Mouse (Mus musculus) C2C12 (cell line): ENCODE data around the gene Sycp1. TPM values are rescaled to one million over a fixed set of nuclear protein-coding genes. Genes with fewer than 3 reads are reported as not detected.

Experiments used
- H3K27me3 ChIP-seq: one replicate; pipeline ENCODE4 v1.6.1; 2011; ENCODE audit not compliant: control insufficient read depth, insufficient read depth, insufficient read length
- H3K36me3 ChIP-seq: one replicate; pipeline ENCODE4 v1.6.1; 2011; ENCODE audit not compliant: control insufficient read depth, insufficient read depth
- H3K4me3 ChIP-seq: one replicate; pipeline ENCODE4 v1.5.1; 2011; ENCODE audit warnings: mild to moderate bottlenecking, control low read depth; ENCODE audit not compliant: poor library complexity, insufficient read depth, severe bottlenecking
- H3K79me2 ChIP-seq: one replicate; pipeline ENCODE4 v1.6.1; 2011; ENCODE audit not compliant: control insufficient read depth, insufficient read depth
- H3K79me3 ChIP-seq: one replicate; pipeline ENCODE4 v1.6.1; 2011; ENCODE audit warnings: low read depth, control low read depth
- H3ac ChIP-seq: one replicate; pipeline ENCODE3; 2011; ENCODE audit warnings: low read depth; ENCODE audit not compliant: control insufficient read depth, insufficient read length
- CEBPB ChIP-seq: IDR thresholded peaks from one replicate; pipeline ENCODE4 v1.6.1; 2011; ENCODE audit warnings: low read depth, mild to moderate bottlenecking, control low read depth, moderate library complexity
- CTCF ChIP-seq: IDR thresholded peaks from one replicate; pipeline ENCODE4 v1.5.1; 2011; ENCODE audit not compliant: control insufficient read depth, insufficient read depth, insufficient read length
- FOSL1 ChIP-seq: IDR thresholded peaks from one replicate; pipeline ENCODE4 v1.8.0; 2011; ENCODE audit warnings: mild to moderate bottlenecking, low read length; ENCODE audit not compliant: poor library complexity, insufficient read depth, severe bottlenecking
- MAX ChIP-seq: IDR thresholded peaks from one replicate; pipeline ENCODE4 v1.6.1; 2011; ENCODE audit warnings: mild to moderate bottlenecking, control low read depth
- MYOD1 ChIP-seq: IDR thresholded peaks from one replicate; pipeline ENCODE4 v1.6.1; 2011; ENCODE audit warnings: low read depth; ENCODE audit not compliant: control insufficient read depth, insufficient read length
- MYOG ChIP-seq: IDR thresholded peaks from one replicate; pipeline ENCODE4 v1.6.1; 2011; ENCODE audit not compliant: control insufficient read depth, insufficient read length; ENCODE audit errors: extremely low read depth
- USF1 ChIP-seq: IDR thresholded peaks from one replicate; pipeline ENCODE4 v1.6.1; 2011; ENCODE audit warnings: low read depth, mild to moderate bottlenecking, control low read depth, moderate library complexity
- polyA plus RNA-seq: library from polyadenylated mRNA; unstranded; fragments of >200 nt; fragmentation: generic; extraction: Trizol; gene quantifications from one replicate; pipeline ENCODE4 v1.2.1, GENCODE M21; 2012; ENCODE audit warnings: missing spikeins

Sycp1 gene
- polyA plus RNA-seq, 1 experiment = 0.14 TPM

DNA sequence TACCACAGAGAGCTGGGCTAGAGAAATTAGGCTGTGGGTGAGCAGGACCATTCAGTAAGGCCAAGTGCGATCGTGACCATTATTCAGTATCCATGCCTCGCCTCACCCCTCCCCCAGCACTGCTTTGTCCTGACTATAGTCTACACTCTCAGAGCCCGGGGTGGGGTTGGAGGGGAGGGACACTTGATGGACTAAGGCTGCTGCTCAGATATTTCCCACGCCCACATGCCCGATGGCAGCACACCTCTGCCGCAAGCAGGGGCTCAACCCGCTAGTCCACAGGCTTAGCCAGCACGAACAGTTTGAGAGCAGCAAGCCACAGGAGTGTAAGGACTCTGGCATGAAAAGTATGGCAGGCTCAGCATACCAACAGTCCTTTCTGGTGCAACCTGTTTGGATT is 34.2 kb upstream of the Sycp1 start:
- Histone ChIP-seq H3K79me2 (no peaks in the 10 kb centered on the region), H3ac (no peak overlapping the region), H3K4me3 (no peak overlapping the region), H3K27me3 (no peaks in the 10 kb centered on the region), H3K36me3 (no peaks in the 10 kb centered on the region), H3K79me3 (no peaks in the 10 kb centered on the region)
- TF ChIP-seq USF1 = no peak
- no peak for TF ChIP-seq MYOG
- no peak for TF ChIP-seq CEBPB
- no peak for TF ChIP-seq CTCF
- no peak for TF ChIP-seq MYOD1
- no peak for TF ChIP-seq MAX
- TF ChIP-seq FOSL1 = no peak

GRCm38 (mm10) chr3:102964033-102964432 is 28.1 kb upstream of the Sycp1 start, which contains the start of gene Nr1h5:
Nr1h5 (minus strand) TSS chr3:102964133.
- Histone ChIP-seq H3K79me3 (no peaks in the 10 kb centered on the region), H3K36me3 (no peaks in the 10 kb centered on the region), H3ac (no peak within 1 kb of the TSS), H3K4me3 (no peak within 1 kb of the TSS), H3K79me2 (no peaks in the 10 kb centered on the region), H3K27me3 (no peaks in the 10 kb centered on the region)
- TF ChIP-seq CEBPB (no peak), MAX (no peak), CTCF (no peak), USF1 (no peak), FOSL1 (no peak), MYOD1 (no peak), MYOG (no peak)

DNA sequence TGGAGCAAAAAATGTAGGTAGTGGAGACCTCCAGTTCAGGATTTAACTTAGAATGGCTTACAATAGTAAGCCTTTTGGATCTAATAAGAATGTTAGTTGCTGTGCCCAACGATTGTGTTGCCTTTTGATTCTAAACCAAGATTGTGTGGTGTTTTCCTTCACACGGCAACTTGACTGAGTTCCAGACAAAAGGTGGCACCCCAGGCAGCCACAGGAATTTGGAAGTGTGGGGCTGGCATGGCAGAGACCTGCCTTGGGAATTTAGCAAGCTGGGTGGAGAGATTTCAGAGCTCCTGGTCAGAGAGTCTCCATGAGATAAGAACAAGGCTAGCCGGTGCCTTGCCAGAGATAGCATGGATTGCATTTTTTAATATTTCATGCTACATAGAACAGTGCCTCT is 19.7 kb upstream of the Sycp1 start:
- H3ac ChIP-seq = no peak overlapping the region
- H3K27me3 ChIP-seq = no peaks in the 10 kb centered on the region
- H3K79me3 ChIP-seq = no peaks in the 10 kb centered on the region
- H3K4me3 ChIP-seq = no peak overlapping the region
- H3K79me2 ChIP-seq = no peaks in the 10 kb centered on the region
- H3K36me3 ChIP-seq = no peaks in the 10 kb centered on the region
- TF ChIP-seq CEBPB = no peak
- no peak for TF ChIP-seq CTCF
- TF ChIP-seq FOSL1 = no peak
- no peak for TF ChIP-seq MAX
- TF ChIP-seq MYOG = no peak
- TF ChIP-seq MYOD1 = no peak
- TF ChIP-seq USF1 = no peak

GRCm38 (mm10) chr3:102955143-102955542 is 19.2 kb upstream of the Sycp1 start:
- Histone ChIP-seq H3K27me3 (no peaks in the 10 kb centered on the region), H3ac (no peak overlapping the region), H3K79me2 (no peaks in the 10 kb centered on the region), H3K4me3 (no peak overlapping the region), H3K36me3 (no peaks in the 10 kb centered on the region), H3K79me3 (no peaks in the 10 kb centered on the region)
- TF ChIP-seq MAX (no peak), USF1 (no peak), MYOD1 (no peak), FOSL1 (no peak), CEBPB (no peak)

- H3K79me3 ChIP-seq = no peaks in the 10 kb centered on the region
- no peak for TF ChIP-seq FOSL1
- H3K36me3 ChIP-seq = no peaks in the 10 kb centered on the region
- H3K27me3 ChIP-seq = no peaks in the 10 kb centered on the region
- no peaks in the 10 kb centered on the region for H3K79me2 ChIP-seq
- no peak overlapping the region for H3ac ChIP-seq
- H3K4me3 ChIP-seq = no peak overlapping the region
Measured at GRCm38 (mm10) chr3:102954476-102954875, 18.6 kb upstream of the Sycp1 start.

DNA sequence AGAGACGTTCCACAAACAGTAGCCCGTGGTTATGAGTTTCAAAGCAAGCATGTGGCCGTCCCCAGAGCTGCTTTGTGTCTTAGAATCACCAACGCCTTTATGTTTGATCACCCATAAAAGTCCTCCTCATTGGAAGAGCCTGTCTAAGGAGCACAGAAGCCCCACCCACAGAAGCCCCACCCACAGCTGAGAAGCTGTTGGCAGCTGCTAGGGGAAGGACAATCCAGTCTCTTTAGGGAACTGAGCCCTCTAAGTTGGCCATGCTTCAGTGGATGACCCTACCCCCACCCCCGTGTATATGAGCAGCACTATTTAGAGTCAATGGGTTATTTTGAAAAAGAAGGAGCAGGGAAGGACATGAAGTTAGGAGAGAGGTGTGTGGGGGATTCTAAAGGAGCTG is 11.0 kb upstream of the Sycp1 start:
- Histone ChIP-seq H3K79me3 (no peaks in the 10 kb centered on the region), H3K4me3 (no peak overlapping the region), H3K79me2 (no peaks in the 10 kb centered on the region), H3K36me3 (no peaks in the 10 kb centered on the region), H3K27me3 (no peaks in the 10 kb centered on the region), H3ac (no peak overlapping the region)
- TF ChIP-seq CEBPB (no peak), MAX (no peak), CTCF (no peak), MYOG (no peak), USF1 (no peak), FOSL1 (no peak), MYOD1 (no peak)

DNA sequence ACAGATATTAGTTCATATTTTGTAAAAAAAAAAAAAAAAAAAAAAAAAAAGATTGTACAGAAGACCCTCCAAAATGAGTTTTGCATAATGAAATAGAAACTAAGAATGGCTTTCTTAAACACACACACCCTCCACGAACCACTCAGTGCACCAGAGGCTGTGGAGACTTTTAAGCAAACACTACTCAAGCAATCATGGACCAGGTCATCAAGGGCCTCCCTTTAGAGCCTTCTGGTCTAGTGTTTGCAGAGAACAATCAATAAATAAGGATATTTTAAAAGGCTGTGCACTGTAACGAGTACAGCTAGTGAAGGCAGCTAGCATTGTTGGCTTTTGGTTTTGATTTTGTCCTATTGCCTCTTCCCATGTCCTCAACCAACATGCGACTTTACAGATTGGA is 10.4 kb upstream of the Sycp1 start:
- Histone ChIP-seq H3K4me3 (no peak overlapping the region), H3K36me3 (no peaks in the 10 kb centered on the region), H3K79me3 (no peaks in the 10 kb centered on the region), H3K79me2 (no peaks in the 10 kb centered on the region), H3K27me3 (no peaks in the 10 kb centered on the region), H3ac (no peak overlapping the region)
- no peak for TF ChIP-seq MYOD1
- TF ChIP-seq CEBPB = no peak
- no peak for TF ChIP-seq CTCF
- no peak for TF ChIP-seq MAX
- no peak for TF ChIP-seq USF1
- no peak for TF ChIP-seq FOSL1
- TF ChIP-seq MYOG = no peak
